Mouse (Mus musculus) C2C12 (cell line): ENCODE data around the gene Flad1. TPM values are rescaled to one million over a fixed set of nuclear protein-coding genes. Genes with fewer than 3 reads are reported as not detected.

Source experiments
- H3K27me3 ChIP-seq: one replicate; pipeline ENCODE4 v1.6.1; 2011; ENCODE audit not compliant: control insufficient read depth, insufficient read depth, insufficient read length
- H3K36me3 ChIP-seq: one replicate; pipeline ENCODE4 v1.6.1; 2011; ENCODE audit not compliant: control insufficient read depth, insufficient read depth
- H3K4me3 ChIP-seq: one replicate; pipeline ENCODE4 v1.5.1; 2011; ENCODE audit warnings: mild to moderate bottlenecking, control low read depth; ENCODE audit not compliant: poor library complexity, insufficient read depth, severe bottlenecking
- H3K79me2 ChIP-seq: one replicate; pipeline ENCODE4 v1.6.1; 2011; ENCODE audit not compliant: control insufficient read depth, insufficient read depth
- H3K79me3 ChIP-seq: one replicate; pipeline ENCODE4 v1.6.1; 2011; ENCODE audit warnings: low read depth, control low read depth
- H3ac ChIP-seq: one replicate; pipeline ENCODE3; 2011; ENCODE audit warnings: low read depth; ENCODE audit not compliant: control insufficient read depth, insufficient read length
- CEBPB ChIP-seq: IDR thresholded peaks from one replicate; pipeline ENCODE4 v1.6.1; 2011; ENCODE audit warnings: low read depth, mild to moderate bottlenecking, control low read depth, moderate library complexity
- CTCF ChIP-seq: IDR thresholded peaks from one replicate; pipeline ENCODE4 v1.5.1; 2011; ENCODE audit not compliant: control insufficient read depth, insufficient read depth, insufficient read length
- FOSL1 ChIP-seq: IDR thresholded peaks from one replicate; pipeline ENCODE4 v1.8.0; 2011; ENCODE audit warnings: mild to moderate bottlenecking, low read length; ENCODE audit not compliant: poor library complexity, insufficient read depth, severe bottlenecking
- MAX ChIP-seq: IDR thresholded peaks from one replicate; pipeline ENCODE4 v1.6.1; 2011; ENCODE audit warnings: mild to moderate bottlenecking, control low read depth
- MYOD1 ChIP-seq: IDR thresholded peaks from one replicate; pipeline ENCODE4 v1.6.1; 2011; ENCODE audit warnings: low read depth; ENCODE audit not compliant: control insufficient read depth, insufficient read length
- MYOG ChIP-seq: IDR thresholded peaks from one replicate; pipeline ENCODE4 v1.6.1; 2011; ENCODE audit not compliant: control insufficient read depth, insufficient read length; ENCODE audit errors: extremely low read depth
- USF1 ChIP-seq: IDR thresholded peaks from one replicate; pipeline ENCODE4 v1.6.1; 2011; ENCODE audit warnings: low read depth, mild to moderate bottlenecking, control low read depth, moderate library complexity
- polyA plus RNA-seq: library from polyadenylated mRNA; unstranded; fragments of >200 nt; fragmentation: generic; extraction: Trizol; gene quantifications from one replicate; pipeline ENCODE4 v1.2.1, GENCODE M21; 2012; ENCODE audit warnings: missing spikeins

Flad1 gene
- polyA plus RNA-seq, 1 experiment, result 11.0 TPM

DNA sequence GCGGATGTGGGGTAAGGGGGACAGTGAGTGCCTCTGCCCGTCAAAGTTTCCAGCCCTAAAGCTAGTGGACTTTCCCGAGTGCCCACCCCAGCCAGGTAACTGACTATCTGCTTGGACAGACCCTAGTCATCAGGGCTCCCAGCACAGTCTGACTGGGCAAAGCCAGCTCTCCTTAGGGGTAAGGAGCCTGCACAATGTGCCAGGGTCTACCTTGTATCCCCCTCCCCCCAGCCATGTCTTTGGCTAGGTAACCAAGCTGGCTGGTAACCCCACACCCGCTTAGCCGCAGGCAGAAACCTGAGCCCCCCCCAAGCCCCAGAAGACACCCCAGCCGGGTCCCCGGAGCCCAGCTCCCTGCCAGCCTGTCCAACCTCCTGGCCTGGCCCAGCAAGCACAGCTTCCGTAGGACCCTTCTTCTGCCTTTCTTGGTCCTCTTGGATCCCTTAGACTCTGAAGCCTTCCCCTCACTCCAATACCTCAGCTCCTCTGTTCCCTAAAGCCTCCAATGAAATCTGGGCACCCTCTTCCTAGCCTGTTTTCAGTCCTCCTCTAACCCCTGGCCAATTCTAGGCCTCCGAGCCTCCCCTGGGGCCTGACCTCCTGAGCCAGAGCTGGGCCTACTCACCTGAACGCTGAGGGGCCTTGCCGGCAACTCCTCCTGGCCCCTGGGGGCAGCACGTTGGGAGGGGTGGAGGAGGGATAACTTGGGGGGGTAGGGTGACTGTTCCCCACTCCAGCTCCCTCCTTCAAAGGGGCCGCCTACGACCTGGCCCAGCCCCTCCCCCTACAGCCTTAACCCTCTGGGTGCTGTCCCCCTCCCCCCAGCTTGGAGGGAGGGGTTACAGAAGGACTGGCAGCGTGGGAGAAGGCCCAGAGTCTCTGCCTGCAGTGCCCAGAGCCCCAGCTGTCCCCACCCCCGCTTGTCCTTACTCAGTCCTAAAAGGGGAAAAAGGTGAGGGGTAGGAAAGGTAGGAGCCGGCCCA is 24.9 kb downstream of the Flad1 start:
- no peak overlapping the region for H3ac ChIP-seq
- H3K79me3 ChIP-seq, result peaks cover 4% of the 10 kb centered on the region
- no peak for TF ChIP-seq USF1
- TF ChIP-seq MAX, result no peak
- no peak for TF ChIP-seq CTCF
- no peak for TF ChIP-seq FOSL1
- TF ChIP-seq MYOG, result no peak
- TF ChIP-seq CEBPB, result no peak
- TF ChIP-seq MYOD1, result no peak
- H3K36me3 ChIP-seq, result no peaks in the 10 kb centered on the region
- H3K27me3 ChIP-seq, result no peaks in the 10 kb centered on the region
- no peak overlapping the region for H3K4me3 ChIP-seq
- peaks cover 67% of the 10 kb centered on the region for H3K79me2 ChIP-seq

DNA sequence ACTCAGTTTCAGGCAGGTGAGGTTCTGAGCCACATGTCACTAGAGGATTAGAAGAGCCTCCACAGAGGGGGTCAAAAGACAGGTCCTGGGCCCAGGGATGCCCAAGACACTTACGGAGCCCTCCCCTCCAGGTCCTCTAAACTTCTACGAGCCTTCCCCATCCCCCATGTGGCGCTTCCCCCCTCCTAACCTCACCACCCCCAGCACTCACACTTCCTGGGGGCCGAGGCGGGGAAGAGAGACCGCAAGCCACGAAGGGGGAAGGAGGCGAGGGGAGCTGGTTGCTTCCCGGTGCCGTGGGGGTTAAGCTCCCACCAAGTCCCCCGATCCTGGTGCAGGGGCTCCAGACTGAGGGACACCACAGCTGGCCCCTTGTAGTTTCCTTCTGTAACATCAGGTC is 26.2 kb downstream of the Flad1 start:
- no peak overlapping the region for H3K4me3 ChIP-seq
- TF ChIP-seq MAX, result no peak
- peaks cover 4% of the 10 kb centered on the region for H3K79me3 ChIP-seq
- H3K27me3 ChIP-seq, result no peaks in the 10 kb centered on the region
- H3K79me2 ChIP-seq, result peaks cover 54% of the 10 kb centered on the region
- no peak overlapping the region for H3ac ChIP-seq
- peaks cover 6% of the 10 kb centered on the region for H3K36me3 ChIP-seq

DNA sequence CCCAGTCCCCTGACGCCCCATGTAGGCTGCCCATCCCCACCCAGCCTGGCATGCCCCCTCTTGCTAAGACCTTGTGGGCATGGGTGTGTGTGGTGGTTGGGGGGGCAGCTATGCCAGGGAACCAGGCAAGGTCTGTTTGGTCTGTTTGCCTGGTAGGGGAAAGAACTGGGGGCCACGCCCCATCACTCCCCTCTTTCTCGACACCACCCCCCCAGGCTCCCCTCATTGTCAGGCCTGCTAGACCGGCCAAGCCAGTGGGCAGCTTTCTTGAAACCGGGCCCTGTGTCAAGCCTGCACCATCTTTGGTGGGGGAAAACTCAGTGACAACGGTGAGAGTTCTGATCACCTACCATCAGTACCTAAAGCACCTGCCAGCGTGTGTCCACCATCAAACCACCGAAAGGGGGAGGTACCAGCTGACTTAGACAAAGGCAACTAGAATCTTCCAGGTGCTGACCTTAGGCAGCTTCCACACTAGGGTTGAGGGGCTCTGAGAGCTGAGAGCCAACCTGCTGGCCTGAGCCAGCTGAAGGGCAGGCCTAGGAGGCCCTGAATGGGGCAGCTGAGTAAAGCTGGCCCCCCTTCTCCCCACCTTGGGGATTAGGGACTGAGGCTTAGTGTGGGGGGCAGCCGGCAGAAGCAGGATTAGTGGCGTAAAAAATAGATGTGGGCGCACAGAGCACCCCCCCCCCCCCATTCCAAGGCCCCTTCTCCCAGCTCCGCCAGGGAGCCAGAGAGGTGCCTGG is 27.2 kb downstream of the Flad1 start:
- Histone ChIP-seq H3K36me3 (peaks cover 7% of the 10 kb centered on the region), H3K27me3 (no peaks in the 10 kb centered on the region), H3ac (no peak overlapping the region), H3K4me3 (no peak overlapping the region), H3K79me2 (peaks cover 45% of the 10 kb centered on the region), H3K79me3 (peaks cover 4% of the 10 kb centered on the region)
- TF ChIP-seq MYOD1 (no peak), FOSL1 (no peak), MAX (no peak), CEBPB (no peak), MYOG (no peak), USF1 (no peak), CTCF (no peak)

DNA sequence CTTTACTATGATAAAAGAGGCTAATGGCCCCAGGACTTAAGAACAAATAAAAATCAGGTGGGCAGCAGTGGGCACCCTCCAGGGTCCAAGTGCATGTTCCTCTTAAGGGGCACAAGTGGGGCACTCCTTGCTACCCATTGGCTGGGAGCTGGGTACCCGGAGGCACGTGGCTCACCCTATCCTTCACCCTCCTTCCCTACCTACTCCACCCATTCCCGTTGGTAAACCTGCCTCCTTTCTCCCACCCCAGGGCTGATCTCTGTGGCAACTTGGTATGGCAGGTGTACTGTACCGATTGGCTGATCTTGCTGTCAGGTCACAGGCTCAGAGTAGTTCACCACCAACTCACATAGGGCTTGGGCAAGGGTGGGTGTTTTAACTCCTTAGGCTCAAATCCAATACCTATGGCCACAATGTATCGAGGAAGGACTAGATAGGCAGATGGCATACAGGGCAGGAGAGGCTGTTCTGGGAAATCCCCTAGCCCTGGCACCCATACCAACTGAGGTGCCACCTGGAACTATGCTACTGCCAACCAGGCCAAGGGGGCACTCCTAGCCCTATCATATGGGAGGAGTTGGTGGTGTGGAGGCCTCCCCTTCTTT is 27.9 kb downstream of the Flad1 start:
- H3K79me2 ChIP-seq, result peaks cover 37% of the 10 kb centered on the region
- H3K79me3 ChIP-seq, result peaks cover 2% of the 10 kb centered on the region
- H3K4me3 ChIP-seq, result no peak overlapping the region
- H3K36me3 ChIP-seq, result peaks cover 14% of the 10 kb centered on the region
- no peaks in the 10 kb centered on the region for H3K27me3 ChIP-seq
- no peak overlapping the region for H3ac ChIP-seq
- no peak for TF ChIP-seq FOSL1
- TF ChIP-seq MYOD1, result no peak
- TF ChIP-seq CTCF, result no peak
- TF ChIP-seq USF1, result no peak

DNA sequence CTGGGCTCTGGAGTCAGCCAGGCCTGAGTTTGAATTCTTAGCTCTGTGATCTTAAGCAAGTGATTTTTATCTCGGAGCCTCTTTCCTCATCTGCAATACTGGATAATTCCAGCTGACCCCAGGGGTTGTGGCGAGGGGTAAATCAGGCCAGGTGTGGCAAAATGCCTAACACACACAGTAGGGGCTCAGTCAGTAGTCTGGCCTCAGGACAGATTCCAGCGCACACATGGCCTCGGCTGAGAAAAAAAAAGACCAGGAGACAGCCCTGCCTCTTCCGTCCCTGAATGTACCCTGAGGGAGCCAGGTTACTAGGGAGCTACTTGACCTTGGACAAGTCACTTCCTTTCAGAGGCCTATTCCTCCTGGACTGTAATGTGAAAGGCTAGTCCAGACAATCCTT is 28.7 kb downstream of the Flad1 start:
- H3K4me3 ChIP-seq, result no peak overlapping the region
- H3K79me2 ChIP-seq, result peaks cover 30% of the 10 kb centered on the region
- TF ChIP-seq FOSL1 (no peak), MAX (no peak), USF1 (no peak), CEBPB (no peak)
- H3K36me3 ChIP-seq, result peaks cover 15% of the 10 kb centered on the region
- H3ac ChIP-seq, result no peak overlapping the region
- H3K79me3 ChIP-seq, result peaks cover 2% of the 10 kb centered on the region
- H3K27me3 ChIP-seq, result no peaks in the 10 kb centered on the region
